Mouse (Mus musculus) stomach, postnatal 0 days (tissue): ENCODE measurements at regions not wholly inside any gene's neighbourhood (a gene's known extent, or its start where the extent isn't known, plus 50 kb on each side); places are given as distances from the start of the nearest gene placed in this dataset.

Experiments used
- CTCF ChIP-seq: IDR thresholded peaks from 2 replicates; pipeline ENCODE4 v1.5.1; 2016; ENCODE audit warnings: antibody characterized with exemption, low read depth, mild to moderate bottlenecking, moderate library complexity
- EP300 ChIP-seq: optimal IDR thresholded peaks from 2 replicates; pipeline ENCODE3; 2016; ENCODE audit warnings: antibody characterized with exemption

DNA sequence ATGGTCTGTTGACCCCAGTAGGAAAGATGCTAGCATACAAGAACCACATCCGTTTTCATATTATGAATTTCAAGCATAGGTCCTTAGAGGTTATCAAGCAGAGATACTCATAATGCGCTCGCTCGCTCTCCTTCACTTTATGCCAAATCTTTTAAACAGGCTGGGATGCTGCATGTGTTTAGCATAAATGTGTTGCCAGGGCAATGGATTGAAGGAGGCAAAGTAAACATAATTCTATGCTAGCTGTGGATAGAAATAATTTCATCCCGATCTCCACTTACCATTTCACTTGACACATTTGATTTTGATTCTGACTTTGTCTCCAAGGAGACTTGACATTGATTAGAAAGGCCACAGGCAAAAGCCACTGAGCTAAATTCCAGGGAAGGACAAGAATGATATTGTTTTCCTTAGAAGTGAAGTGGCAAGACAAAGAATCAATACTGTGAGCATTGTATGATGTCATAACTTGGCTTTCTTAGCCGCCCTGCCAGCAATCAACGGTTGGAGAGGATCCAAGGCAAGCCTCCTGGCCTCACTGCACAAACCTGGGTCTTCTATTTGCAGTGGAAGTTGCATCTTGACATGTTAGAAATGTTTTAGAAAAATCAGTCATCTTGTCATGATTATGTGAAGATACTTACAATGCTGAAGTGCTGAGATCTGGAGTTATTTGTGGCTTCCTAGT lies 217.3 kb upstream of the Arglu1 start:
- no peak for TF ChIP-seq CTCF
- TF ChIP-seq EP300: no peak
